Mouse (Mus musculus) ES-Bruce4 (cell line): ENCODE data around the gene Eif4ebp2.

Experiments
- CTCF ChIP-seq: IDR thresholded peaks from one replicate; pipeline ENCODE4 v1.8.1; 2011; ENCODE audit warnings: low read depth, low read length
- EP300 ChIP-seq: IDR thresholded peaks from 2 replicates; pipeline ENCODE4 v1.6.1; 2011; ENCODE audit warnings: low read depth, low read length; ENCODE audit not compliant: insufficient read depth
- POLR2A ChIP-seq: IDR thresholded peaks from one replicate; pipeline ENCODE4 v1.8.1; 2011; ENCODE audit warnings: low read length; ENCODE audit not compliant: insufficient read depth

GRCm38 (mm10) chr10:61476440-61477165 is 24.1 kb upstream of the Eif4ebp2 start:
- TF ChIP-seq CTCF (no peak), EP300 (no peak), POLR2A (no peak)
